Mouse (Mus musculus): ENCODE data around the gene Gm20388. TPM values are rescaled to one million over a fixed set of nuclear protein-coding genes. Genes with fewer than 3 reads are reported as not detected.

Gm20388 gene
- polyA plus RNA-seq, 1 experiment from 2014 or later, result 3.6 TPM

- Histone ChIP-seq H3K27ac (replicated peaks) (0 out of 2 replicates have a peak overlapping the region, but pooled peaks have one; percentile 21), H3K9me3 (no peaks in the 10 kb centered on the region), H3K4me1 (peaks cover 58% of the 10 kb centered on the region), H3K36me3 (replicated peaks) (no peaks in the 10 kb centered on the region), H3K27me3 (replicated peaks; ENCODE audit: low read depth, poor library complexity, severe bottlenecking) (peaks cover 19% of the 10 kb centered on the region), H3K4me3 (no peak overlapping the region)
- DNase-seq (ENCODE audit: low spot score), result no peak
- 26% methylated on average over 14 of the region's 14 CpGs for WGBS
Observed at GRCm38 (mm10) chr8:120126357-120127161, 215.9 kb downstream of the Gm20388 start.

GRCm38 (mm10) chr8:120129547-120129946, 218.9 kb downstream of the Gm20388 start:
- Histone ChIP-seq H3K9me3 (no peaks in the 10 kb centered on the region), H3K4me1 (peaks cover 51% of the 10 kb centered on the region), H3K27ac (replicated peaks) (peak overlapping the region; percentile 44; the same call in 1 of the 2 replicates), H3K36me3 (replicated peaks) (no peaks in the 10 kb centered on the region), H3K27me3 (replicated peaks; ENCODE audit: low read depth, poor library complexity, severe bottlenecking) (peaks cover 29% of the 10 kb centered on the region), H3K4me3 (no peak overlapping the region)
- peak; percentile 42 for DNase-seq (ENCODE audit: low spot score)
- 33% methylated on average over 4 of the region's 4 CpGs for WGBS

GRCm38 (mm10) chr8:120131158-120131557, 220.5 kb downstream of the Gm20388 start:
- Histone ChIP-seq H3K36me3 (replicated peaks) (no peaks in the 10 kb centered on the region), H3K27me3 (replicated peaks; ENCODE audit: low read depth, poor library complexity, severe bottlenecking) (peaks cover 24% of the 10 kb centered on the region), H3K27ac (replicated peaks) (no peak overlapping the region), H3K4me1 (peaks cover 37% of the 10 kb centered on the region), H3K4me3 (no peak overlapping the region), H3K9me3 (no peaks in the 10 kb centered on the region)
- 89% methylated on average over 8 of the region's 8 CpGs for WGBS
- DNase-seq (ENCODE audit: low spot score), result no peak

- Histone ChIP-seq H3K4me3 (no peak overlapping the region), H3K27me3 (replicated peaks; ENCODE audit: low read depth, poor library complexity, severe bottlenecking) (peaks cover 11% of the 10 kb centered on the region), H3K36me3 (replicated peaks) (no peaks in the 10 kb centered on the region), H3K4me1 (peaks cover 26% of the 10 kb centered on the region), H3K9me3 (no peaks in the 10 kb centered on the region), H3K27ac (replicated peaks) (no peak overlapping the region)
- 81% methylated on average over 7 of the region's 7 CpGs for WGBS
- DNase-seq (ENCODE audit: low spot score), result no peak
Observed at GRCm38 (mm10) chr8:120133169-120133568, 222.5 kb downstream of the Gm20388 start.

GRCm38 (mm10) chr8:120135687-120136086, 225.0 kb downstream of the Gm20388 start:
- 89% methylated on average over 7 of the region's 7 CpGs for WGBS
- peaks cover 20% of the 10 kb centered on the region for H3K27me3 ChIP-seq (replicated peaks; ENCODE audit: low read depth, poor library complexity, severe bottlenecking)
- no peaks in the 10 kb centered on the region for H3K9me3 ChIP-seq
- peaks cover 10% of the 10 kb centered on the region; the same call in 1 of the 2 replicates for H3K4me1 ChIP-seq
- no peak overlapping the region for H3K4me3 ChIP-seq
- DNase-seq (ENCODE audit: low spot score), result no peak
- no peak overlapping the region for H3K27ac ChIP-seq (replicated peaks)
- no peaks in the 10 kb centered on the region for H3K36me3 ChIP-seq (replicated peaks)

- H3K36me3 ChIP-seq (replicated peaks), result no peaks in the 10 kb centered on the region
- H3K4me1 ChIP-seq, result 0 out of 2 replicates have a peak, but pooled peaks cover 5% of the 10 kb centered on the region
- H3K9me3 ChIP-seq, result no peaks in the 10 kb centered on the region
- peaks cover 20% of the 10 kb centered on the region for H3K27me3 ChIP-seq (replicated peaks; ENCODE audit: low read depth, poor library complexity, severe bottlenecking)
- H3K4me3 ChIP-seq, result no peak overlapping the region
- no peak overlapping the region for H3K27ac ChIP-seq (replicated peaks)
- WGBS, result 67% methylated on average over 7 of the region's 7 CpGs
- no peak for DNase-seq (ENCODE audit: low spot score)
Observed at GRCm38 (mm10) chr8:120136618-120137017, 226.0 kb downstream of the Gm20388 start.

- Histone ChIP-seq H3K4me3 (no peak overlapping the region), H3K27me3 (replicated peaks; ENCODE audit: low read depth, poor library complexity, severe bottlenecking) (peaks cover 10% of the 10 kb centered on the region), H3K36me3 (replicated peaks) (no peaks in the 10 kb centered on the region), H3K9me3 (no peaks in the 10 kb centered on the region), H3K4me1 (peaks cover 9% of the 10 kb centered on the region), H3K27ac (replicated peaks) (no peak overlapping the region)
- WGBS, result 91% methylated on average over 2 of the region's 2 CpGs
- DNase-seq (ENCODE audit: low spot score), result no peak
Observed at GRCm38 (mm10) chr8:120138958-120139357, 228.3 kb downstream of the Gm20388 start.

- 79% methylated on average over 3 of the region's 3 CpGs for WGBS
- peaks cover 22% of the 10 kb centered on the region for H3K4me1 ChIP-seq
- no peak for DNase-seq (ENCODE audit: low spot score)
- no peaks in the 10 kb centered on the region for H3K36me3 ChIP-seq (replicated peaks)
- H3K27ac ChIP-seq (replicated peaks), result no peak overlapping the region
- no peaks in the 10 kb centered on the region for H3K9me3 ChIP-seq
- no peak overlapping the region for H3K4me3 ChIP-seq
- peaks cover 10% of the 10 kb centered on the region for H3K27me3 ChIP-seq (replicated peaks; ENCODE audit: low read depth, poor library complexity, severe bottlenecking)
Observed at GRCm38 (mm10) chr8:120140769-120141168, 230.1 kb downstream of the Gm20388 start.

GRCm38 (mm10) chr8:120143911-120144651, 233.4 kb downstream of the Gm20388 start:
- Histone ChIP-seq H3K27ac (replicated peaks) (peak overlapping the region; percentile 57), H3K4me3 (no peak overlapping the region), H3K9me3 (no peaks in the 10 kb centered on the region), H3K27me3 (replicated peaks; ENCODE audit: low read depth, poor library complexity, severe bottlenecking) (peaks cover 4% of the 10 kb centered on the region), H3K4me1 (peaks cover 18% of the 10 kb centered on the region), H3K36me3 (replicated peaks) (no peaks in the 10 kb centered on the region)
- no peak for DNase-seq (ENCODE audit: low spot score)
- 69% methylated on average over 15 of the region's 15 CpGs for WGBS

- 61% methylated on average over 12 of the region's 12 CpGs for WGBS
- H3K27ac ChIP-seq (replicated peaks), result peak overlapping the region; percentile 57
Observed at GRCm38 (mm10) chr8:120144652-120145301, 234.1 kb downstream of the Gm20388 start.

GRCm38 (mm10) chr8:120146051-120146450, 235.4 kb downstream of the Gm20388 start:
- 74% methylated on average over 1 of the region's 1 CpGs for WGBS
- H3K4me3 ChIP-seq, result no peak overlapping the region
- H3K27me3 ChIP-seq (replicated peaks; ENCODE audit: low read depth, poor library complexity, severe bottlenecking), result no peaks in the 10 kb centered on the region; the same call in 1 of the 2 replicates
- H3K36me3 ChIP-seq (replicated peaks), result no peaks in the 10 kb centered on the region
- H3K4me1 ChIP-seq, result peaks cover 22% of the 10 kb centered on the region
- DNase-seq (ENCODE audit: low spot score), result no peak
- no peaks in the 10 kb centered on the region for H3K9me3 ChIP-seq
- H3K27ac ChIP-seq (replicated peaks), result no peak overlapping the region

More at GRCm38 (mm10) chr8:120144652-120145301, 234.1 kb downstream of the Gm20388 start:
- peaks cover 18% of the 10 kb centered on the region for H3K4me1 ChIP-seq
- H3K9me3 ChIP-seq, result no peaks in the 10 kb centered on the region
- DNase-seq (ENCODE audit: low spot score), result no peak
- no peaks in the 10 kb centered on the region for H3K36me3 ChIP-seq (replicated peaks)
- no peak overlapping the region for H3K4me3 ChIP-seq
- H3K27me3 ChIP-seq (replicated peaks; ENCODE audit: low read depth, poor library complexity, severe bottlenecking), result peaks cover under 1% of the 10 kb centered on the region

GRCm38 (mm10) chr8:120150028-120150427, 239.4 kb downstream of the Gm20388 start:
- Histone ChIP-seq H3K9me3 (no peaks in the 10 kb centered on the region), H3K27me3 (replicated peaks; ENCODE audit: low read depth, poor library complexity, severe bottlenecking) (0 out of 2 replicates have a peak, but pooled peaks cover 6% of the 10 kb centered on the region), H3K4me3 (no peak overlapping the region), H3K27ac (replicated peaks) (no peak overlapping the region), H3K4me1 (peaks cover 42% of the 10 kb centered on the region), H3K36me3 (replicated peaks) (no peaks in the 10 kb centered on the region)
- no peak for DNase-seq (ENCODE audit: low spot score)
- WGBS, result 82% methylated on average over 12 of the region's 12 CpGs

All from embryonic facial prominence, embryonic 10.5 days (tissue).